Comparison of ENCODE assay signal across 8 mouse cellular contexts in genomic region chr19:40513632-40514078, GRCm38 (mm10). TPM values are rescaled to one million over a fixed set of nuclear protein-coding genes. Genes with fewer than 3 reads are reported as not detected.
A peak's percentile ranks its signal among the peaks of the same experiment; 100 is the strongest.
DNase-seq lines count a peak whose midpoint lies in the region; ATAC-seq lines count a peak whose summit lies in the region.

Gene Sorbs1, minus strand, starts transcription at chr19:40513779.

- DNase-seq in adipocyte (ENCODE audit: low spot score) = peak; percentile 97
- DNase-seq in embryo, embryonic 10 days (ENCODE audit: low spot score) = peak; percentile 96
- DNase-seq in gastrocnemius, postnatal 10 days = peak; percentile 95
- DNase-seq in induced T-regulatory cell, adult 2 months (ENCODE audit: low read depth) = peak; percentile 97
- DNase-seq in left cerebral cortex, adult 9 months (ENCODE audit: low spot score in 2 of 2) = peak; percentile 89 to 97
- DNase-seq in right cerebral cortex, postnatal 14 days = peak; percentile 92
- DNase-seq in urinary bladder, postnatal 36 days (ENCODE audit: low spot score in 2 of 2) = peak; percentile 90 to 96

- ATAC-seq in megakaryocyte progenitor cell, adult 5-6 weeks (replicated peaks; ENCODE audit: poor library complexity) = peak; percentile 95

RNA-seq across cellular contexts. Expression of gene Sorbs1, which starts in this region (rescaled TPM):
- 10 to 100 TPM; 57.9 to 70.9 TPM for total RNA-seq in gastrocnemius, postnatal 10 days (2021)
- total RNA-seq in megakaryocyte progenitor cell, adult 5-6 weeks (2015) = 2.5 and 3.3 TPM in 2 replicates
- total RNA-seq in megakaryocyte progenitor cell, adult 5-6 weeks (2017) = 0.42 and 8.7 TPM in 2 replicates

Comparison
In these comparisons a context has a peak if more than half of its experiments do, and no peak if none do; other contexts are left out.
1. Peak in every context shown above with its lines: DNase-seq and ATAC-seq.
2. RNA of gene Sorbs1 (total RNA-seq): 57.9 to 70.9 TPM in gastrocnemius, postnatal 10 days; 0.42 to 8.7 TPM in megakaryocyte progenitor cell, adult 5-6 weeks; every median in the first group is over 4 times any median in the second.